Mouse (Mus musculus) cerebellum, adult 2 months (tissue): Measurements from ENCODE around the gene Proca1. TPM values are rescaled to one million over a fixed set of nuclear protein-coding genes. Genes with fewer than 3 reads are reported as not detected.

Experiments used
- DNase-seq, 2 experiments: peaks; one replicate each; pipeline ENCODE4 v3.0.0; 2021
- H3K27ac ChIP-seq: fragments of 200-500 bp; 2 replicates; pipeline ENCODE4 v1.5.1; 2012; ENCODE audit warnings: low read length, control low read depth, inconsistent platforms; ENCODE audit not compliant: insufficient read depth
- H3K27me3 ChIP-seq: fragments of 200-500 bp; 2 replicates; pipeline ENCODE4 v1.6.1; 2012; ENCODE audit warnings: inconsistent platforms, mild to moderate bottlenecking, low read length, moderate library complexity; ENCODE audit not compliant: control insufficient read depth, insufficient read depth
- H3K4me1 ChIP-seq: fragments of 200-500 bp; 2 replicates; pipeline ENCODE4 v1.6.1; 2011; ENCODE audit warnings: low read length; ENCODE audit not compliant: control insufficient read depth, insufficient read depth
- H3K4me3 ChIP-seq: fragments of 200-500 bp; replicated peaks from 2 replicates; pipeline ENCODE3; 2011; ENCODE audit warnings: mild to moderate bottlenecking, low read depth, low read length, control low read depth; ENCODE audit not compliant: insufficient read depth
- CTCF ChIP-seq: fragments of 200-500 bp; IDR thresholded peaks from 2 replicates; pipeline ENCODE4 v1.5.1; 2011; ENCODE audit warnings: low read depth, mild to moderate bottlenecking, control low read depth, low read length, moderate library complexity, borderline replicate concordance; ENCODE audit not compliant: insufficient read depth
- POLR2A ChIP-seq: fragments of 200-500 bp; IDR thresholded peaks from 2 replicates; pipeline ENCODE4 v1.6.1; 2011; ENCODE audit warnings: low read length, control low read depth, borderline replicate concordance; ENCODE audit not compliant: insufficient read depth
- WGBS: fragments of 180-500 bp; shearing (Covaris S2); methylation state at CpG from one replicate; pipeline ENCODE4 v1.1.7; 2018; 5-methylcytosine and 5-hydroxymethylcytosine counted together
- polyA plus RNA-seq: library from polyadenylated mRNA; depleted of rRNA; stranded (reverse); fragments of >200 nt; gene quantifications from 2 replicates; pipeline ENCODE4 v1.2.3, GENCODE M21; 2012

The Proca1 gene
- polyA plus RNA-seq, 1 experiment = 11.7 TPM

DNA sequence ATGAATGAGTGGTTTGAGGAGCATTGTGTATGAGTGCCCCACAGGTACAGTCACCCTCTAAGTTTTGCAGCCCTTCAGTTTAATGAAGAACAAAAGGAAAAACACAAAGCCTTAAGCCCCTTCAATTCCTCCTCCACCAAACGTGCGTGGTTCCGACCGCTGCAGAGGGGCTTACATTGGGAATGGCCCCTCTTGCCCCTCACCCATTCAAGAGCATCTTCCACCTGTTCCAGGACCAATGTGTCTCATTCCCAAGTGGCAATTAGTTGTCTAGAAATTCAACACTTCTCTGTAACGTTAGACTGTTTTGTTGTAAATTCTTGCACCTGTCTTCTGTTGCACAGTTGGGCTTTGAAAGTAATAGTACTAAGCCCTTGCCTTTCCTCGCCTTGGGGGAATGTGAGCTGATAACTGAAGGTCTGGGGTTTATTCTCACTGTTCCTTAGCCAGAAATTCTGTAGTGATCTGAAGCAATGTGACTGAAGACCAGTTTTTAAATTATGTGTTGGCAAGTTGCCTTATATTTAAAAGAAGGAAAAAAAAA is 37.0 kb upstream of the Proca1 start:
- no peak for TF ChIP-seq POLR2A
- TF ChIP-seq CTCF = no peak
- Histone ChIP-seq H3K4me3 (no peak overlapping the region), H3K27ac (no peak overlapping the region), H3K27me3 (no peaks in the 10 kb centered on the region), H3K4me1 (peaks cover 7% of the 10 kb centered on the region)
- DNase-seq = no peak
- WGBS = 87% methylated on average over 6 of the region's 6 CpGs

DNA sequence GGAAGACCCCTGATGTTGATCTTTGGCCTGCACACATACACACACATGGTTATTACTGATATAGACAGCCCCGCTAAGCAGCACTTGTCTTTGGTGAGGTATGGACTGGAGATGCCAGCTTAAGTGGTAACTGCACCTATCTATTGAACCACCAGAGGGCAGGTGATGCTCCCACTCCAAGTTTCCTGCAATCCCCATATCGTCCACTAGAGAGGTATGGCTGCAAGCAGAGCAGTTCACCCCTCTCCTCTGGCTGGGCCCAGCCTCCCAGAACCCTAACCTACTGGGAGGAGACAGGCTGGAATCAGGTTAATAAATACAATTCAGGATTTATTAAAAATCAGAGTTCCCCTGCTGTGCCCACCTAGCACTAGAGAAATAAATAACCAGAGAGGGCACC is 34.1 kb upstream of the Proca1 start:
- no peaks in the 10 kb centered on the region; the same call in 1 of the 2 replicates for H3K4me1 ChIP-seq
- no peak overlapping the region for H3K27ac ChIP-seq
- TF ChIP-seq CTCF (peak; percentile 98), POLR2A (no peak)
- DNase-seq = peak; percentile 79 to 84
- H3K4me3 ChIP-seq = no peak overlapping the region
- H3K27me3 ChIP-seq = no peaks in the 10 kb centered on the region
- WGBS = 14% methylated on average over 2 of the region's 2 CpGs

GRCm38 (mm10) chr11:78159557-78159956 is 33.6 kb upstream of the Proca1 start:
- H3K4me3 ChIP-seq = no peak overlapping the region
- TF ChIP-seq CTCF (no peak), POLR2A (no peak)
- H3K27ac ChIP-seq = no peak overlapping the region
- no peak for DNase-seq
- no peaks in the 10 kb centered on the region for H3K27me3 ChIP-seq
- no peaks in the 10 kb centered on the region; the same call in 1 of the 2 replicates for H3K4me1 ChIP-seq
- 61% methylated on average over 7 of the region's 7 CpGs for WGBS

DNA sequence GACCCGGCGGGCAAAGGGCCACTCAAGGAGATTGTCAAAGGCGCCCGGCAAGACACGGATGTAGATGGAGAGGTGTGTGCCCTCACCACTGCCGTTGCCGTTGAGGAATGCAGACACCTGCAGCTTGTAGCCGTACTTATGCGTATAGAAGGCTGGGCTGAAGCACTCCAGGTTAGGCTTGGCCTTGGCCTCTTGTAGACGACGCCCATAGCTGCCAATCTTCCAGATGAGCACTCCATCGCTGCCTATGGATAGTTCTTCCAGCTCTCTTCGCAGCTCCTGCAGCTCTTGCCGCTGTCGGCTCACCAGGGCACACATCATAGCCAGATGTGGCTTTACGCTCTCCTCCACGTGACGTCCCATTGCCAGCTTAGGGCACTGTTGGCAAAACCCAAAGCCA is 33.0 kb upstream of the Proca1 start:
- H3K27ac ChIP-seq = no peak overlapping the region
- H3K27me3 ChIP-seq = no peaks in the 10 kb centered on the region
- H3K4me3 ChIP-seq = no peak overlapping the region
- TF ChIP-seq CTCF = no peak
- TF ChIP-seq POLR2A = no peak
- H3K4me1 ChIP-seq = no peaks in the 10 kb centered on the region; the same call in 1 of the 2 replicates
- DNase-seq = no peak
- WGBS = 85% methylated on average over 18 of the region's 18 CpGs

DNA sequence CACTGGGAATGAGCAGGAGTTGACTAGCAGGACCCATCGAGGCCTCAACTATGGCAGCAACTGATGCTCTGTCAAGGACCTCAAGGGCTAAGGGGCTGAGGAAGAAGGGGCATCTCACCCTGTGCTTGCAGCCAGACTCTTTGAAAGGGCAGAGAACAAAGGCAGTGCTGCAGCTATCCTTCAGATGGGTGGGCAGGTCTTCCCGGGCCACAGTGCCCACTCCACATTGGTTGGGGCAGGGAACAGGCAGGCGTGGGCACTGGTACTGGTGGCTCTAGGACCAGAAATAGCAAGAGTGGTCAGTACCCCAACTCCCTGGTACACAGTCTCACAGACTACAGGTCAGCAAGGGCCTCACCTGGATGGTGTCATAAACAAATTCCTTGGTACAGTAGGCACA is 32.5 kb upstream of the Proca1 start:
- Histone ChIP-seq H3K4me1 (no peaks in the 10 kb centered on the region; the same call in 1 of the 2 replicates), H3K27me3 (no peaks in the 10 kb centered on the region), H3K27ac (no peak overlapping the region), H3K4me3 (no peak overlapping the region)
- 79% methylated on average over 3 of the region's 3 CpGs for WGBS
- TF ChIP-seq CTCF (no peak), POLR2A (no peak)
- DNase-seq = no peak

GRCm38 (mm10) chr11:78161169-78161568 is 32.0 kb upstream of the Proca1 start:
- WGBS = 86% methylated on average over 14 of the region's 14 CpGs
- DNase-seq = no peak
- H3K27me3 ChIP-seq = no peaks in the 10 kb centered on the region
- TF ChIP-seq POLR2A (no peak), CTCF (no peak)
- no peaks in the 10 kb centered on the region; the same call in 1 of the 2 replicates for H3K4me1 ChIP-seq
- H3K4me3 ChIP-seq = no peak overlapping the region
- H3K27ac ChIP-seq = no peak overlapping the region

- H3K27me3 ChIP-seq = no peaks in the 10 kb centered on the region
- no peak for TF ChIP-seq POLR2A
- TF ChIP-seq CTCF = no peak
- no peaks in the 10 kb centered on the region; the same call in 1 of the 2 replicates for H3K4me1 ChIP-seq
- H3K4me3 ChIP-seq = no peak overlapping the region
- no peak for DNase-seq
- WGBS = 3% methylated on average over 4 of the region's 4 CpGs
- H3K27ac ChIP-seq = no peak overlapping the region
Observed at GRCm38 (mm10) chr11:78161968-78162367, 31.2 kb upstream of the Proca1 start.

GRCm38 (mm10) chr11:78162504-78162903 is 30.7 kb upstream of the Proca1 start:
- Histone ChIP-seq H3K4me1 (peaks cover 1% of the 10 kb centered on the region; the same call in 1 of the 2 replicates), H3K27ac (no peak overlapping the region)

More at GRCm38 (mm10) chr11:78162504-78162903, 30.7 kb upstream of the Proca1 start:
- no peak for TF ChIP-seq POLR2A
- no peak for TF ChIP-seq CTCF
- no peaks in the 10 kb centered on the region for H3K27me3 ChIP-seq
- no peak overlapping the region for H3K4me3 ChIP-seq
- DNase-seq = no peak
- WGBS = 40% methylated on average over 6 of the region's 6 CpGs
